ENCODE assay signal across 8 mouse cellular contexts in the genomic region with DNA sequence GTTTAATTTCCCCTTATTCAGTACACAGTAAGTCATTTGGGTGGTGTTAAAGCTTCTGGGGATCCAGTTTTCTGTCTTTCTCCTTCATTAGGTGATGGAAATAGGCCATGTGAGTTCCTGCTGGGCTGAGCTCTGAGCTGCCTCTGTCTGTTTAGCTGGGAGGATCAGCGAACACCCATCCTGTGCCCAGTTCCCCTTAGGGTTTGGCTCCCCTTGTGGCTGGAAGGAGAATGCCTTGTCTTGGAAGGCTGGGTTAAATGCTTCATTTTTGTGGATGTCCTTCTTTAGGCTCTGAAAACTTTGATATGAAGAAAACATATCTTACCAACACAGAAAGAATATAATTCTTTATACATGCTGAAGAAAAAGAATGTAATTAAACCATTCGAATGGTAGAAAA. TPM values are rescaled to one million over a fixed set of nuclear protein-coding genes. Genes with fewer than 3 reads are reported as not detected.
DNase-seq lines count a peak whose midpoint lies in the region; ATAC-seq lines count a peak whose summit lies in the region.

No protein-coding gene starts in this region.

- H3K27ac ChIP-seq in liver, embryonic 12.5 days, result no peak overlapping the region

- no peaks in the 10 kb centered on the region for H3K4me1 ChIP-seq in liver, embryonic 12.5 days

- no peaks in the 10 kb centered on the region for H3K9me3 ChIP-seq in liver, embryonic 12.5 days (replicated peaks)

- no peak for ATAC-seq in liver, embryonic 12.5 days

- H3K4me3 ChIP-seq in liver, embryonic 12.5 days, result no peak overlapping the region

- no peak overlapping the region for H3K4me2 ChIP-seq in liver, embryonic 12.5 days

- no peak overlapping the region for H3K9ac ChIP-seq in liver, embryonic 12.5 days

- no peaks in the 10 kb centered on the region for H3K36me3 ChIP-seq in liver, embryonic 12.5 days

- DNase-seq in adrenal gland, adult (ENCODE audit: inconsistent age in 2 of 2, low spot score in 1 of 2), result peak; percentile 16 to 65
- no peak for DNase-seq in adrenal gland, postnatal 4 days (ENCODE audit: low spot score in 2 of 2)
- DNase-seq in liver (peak; percentile 24), adipocyte (ENCODE audit: low spot score) (no peak)
- DNase-seq in cerebellum, postnatal 25 days, result peak; percentile 53 to 71
- DNase-seq in lung, postnatal 4 days, result peak; percentile 21 to 38
- no peak for DNase-seq in yolk sac, embryonic 10.5 days (ENCODE audit: low spot score)

- no peaks in the 10 kb centered on the region for H3K27me3 ChIP-seq in liver, embryonic 12.5 days (replicated peaks)

- WGBS in liver, embryonic 12.5 days (ENCODE audit: insufficient replicate concordance), result 61% methylated on average over 2 of the region's 2 CpGs

RNA-seq across cellular contexts. Expression of a gene that starts 19.5 kb away (rescaled TPM):
- 10 to 100 TPM; 45.0 to 54.9 TPM for total RNA-seq in adrenal gland, postnatal 4 days (2021)
- polyA plus RNA-seq in liver, embryonic 12.5 days (2016; fragmentation: Nextera tagmentation; extraction: Ambion mirVana), result 8.5 and 9.9 TPM in 2 replicates

Comparison
In these comparisons a context has a peak if more than half of its experiments do, and no peak if none do; other contexts are left out.
1. DNase-seq: peak in adrenal gland, adult (2 of 2), liver (single experiment), cerebellum, postnatal 25 days (2 of 2) and lung, postnatal 4 days (2 of 2); none in adrenal gland, postnatal 4 days (0 of 2), adipocyte (single experiment) and yolk sac, embryonic 10.5 days (single experiment).